Mouse (Mus musculus) heart, adult 2 months (tissue): Measurements from ENCODE around the gene Pkn1. TPM values are rescaled to one million over a fixed set of nuclear protein-coding genes. Genes with fewer than 3 reads are reported as not detected.

Experiments used
- DNase-seq, 2 experiments: peaks; one replicate each; pipeline ENCODE4 v3.0.0; 2021
- H3K27ac ChIP-seq: fragments of 200-600 bp; 2 replicates; pipeline ENCODE4 v1.8.1; 2022
- H3K27me3 ChIP-seq: fragments of 200-500 bp; 2 replicates; pipeline ENCODE4 v1.6.1; 2012; ENCODE audit warnings: mild to moderate bottlenecking, low read length, inconsistent platforms, mixed read lengths; ENCODE audit not compliant: control insufficient read depth, insufficient read depth
- H3K36me3 ChIP-seq: fragments of 200-500 bp; 2 replicates; pipeline ENCODE4 v1.6.1; 2012; ENCODE audit warnings: low read length, inconsistent platforms; ENCODE audit not compliant: control insufficient read depth, insufficient read depth
- H3K4me1 ChIP-seq: fragments of 200-500 bp; 2 replicates; pipeline ENCODE4 v1.6.1; 2011; ENCODE audit warnings: low read length; ENCODE audit not compliant: control insufficient read depth, insufficient read depth
- H3K4me3 ChIP-seq: fragments of 200-600 bp; 2 replicates; pipeline ENCODE4 v1.8.1; 2022
- H3K79me2 ChIP-seq: fragments of 200-500 bp; replicated peaks from 2 replicates; pipeline ENCODE4 v1.6.1; 2012; ENCODE audit warnings: mild to moderate bottlenecking, inconsistent platforms, low read length, moderate library complexity, mixed read lengths; ENCODE audit not compliant: control insufficient read depth, insufficient read depth
- H3K9ac ChIP-seq: fragments of 200-500 bp; 2 replicates; pipeline ENCODE4 v1.6.1; 2012; ENCODE audit warnings: low read depth, mild to moderate bottlenecking, control low read depth, inconsistent platforms, low read length, mixed read lengths
- CTCF ChIP-seq: fragments of 200-600 bp; IDR thresholded peaks from 2 replicates; pipeline ENCODE4 v1.8.1; 2022; ENCODE audit warnings: antibody characterized with exemption, mild to moderate bottlenecking, moderate library complexity
- EP300 ChIP-seq: fragments of 200-500 bp; IDR thresholded peaks from 2 replicates; pipeline ENCODE4 v1.6.1; 2011; ENCODE audit warnings: low read depth, low read length, control low read depth; ENCODE audit not compliant: insufficient read depth
- POLR2A ChIP-seq: fragments of 200-500 bp; IDR thresholded peaks from 2 replicates; pipeline ENCODE4 v1.6.1; 2011; ENCODE audit warnings: mild to moderate bottlenecking, low read depth, low read length, control low read depth; ENCODE audit not compliant: insufficient read depth
- WGBS: fragments of 180-500 bp; shearing (Covaris S2); methylation state at CpG from one replicate; pipeline ENCODE4 v1.1.7; 2018; 5-methylcytosine and 5-hydroxymethylcytosine counted together
- intact Hi-C: fragments of 180-260 bp; cut with DNase I; formaldehyde crosslinking; loops from one replicate; pipeline ENCODE4 v1.15.1; 2025
- polyA plus RNA-seq: library from polyadenylated mRNA; depleted of rRNA; stranded (reverse); fragments of >200 nt; gene quantifications from 2 replicates; pipeline ENCODE4 v1.2.3, GENCODE M21; 2012
- total RNA-seq, 2 experiments: library from RNA; stranded (reverse); gene quantifications; 2 replicates each; pipeline ENCODE4 v1.2.3; 2021

The Pkn1 gene
- total and polyA plus RNA-seq, 3 experiments: 51.1 to 59.5 (median 55.6) TPM

DNA sequence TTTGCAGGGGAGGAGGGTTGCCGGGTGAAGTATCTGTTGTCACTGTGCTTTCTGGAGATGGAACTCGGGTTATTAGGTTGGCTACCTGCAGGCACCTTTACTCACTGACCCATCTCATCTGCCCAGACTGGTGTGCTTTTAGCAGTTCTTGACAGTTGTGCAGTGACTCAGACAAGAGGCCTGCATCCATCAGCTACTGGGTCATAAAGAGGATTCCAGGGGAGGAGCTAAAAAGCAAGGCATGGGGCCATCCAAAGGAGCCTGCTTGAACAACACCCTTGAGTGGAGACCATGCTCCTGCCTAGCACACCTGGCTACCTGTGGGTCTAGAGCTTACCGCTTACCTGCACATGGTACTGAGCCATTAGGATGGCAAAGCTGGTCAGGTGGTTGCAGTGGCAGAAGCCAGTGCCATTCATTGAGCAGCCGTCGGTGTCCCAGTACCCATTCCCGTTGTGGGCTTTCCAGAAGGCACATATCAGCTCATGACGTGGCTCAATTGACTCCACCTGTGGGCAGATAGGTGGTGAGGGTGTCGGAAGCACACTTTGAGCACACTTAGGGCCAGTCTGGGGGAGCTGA is 26.6 kb upstream of the Pkn1 start:
- H3K9ac ChIP-seq: no peak overlapping the region
- no peaks in the 10 kb centered on the region for H3K27me3 ChIP-seq
- peaks cover 4% of the 10 kb centered on the region for H3K36me3 ChIP-seq
- WGBS: 89% methylated on average over 8 of the region's 8 CpGs
- no peak for TF ChIP-seq POLR2A
- TF ChIP-seq CTCF: no peak
- TF ChIP-seq EP300: no peak
- peaks cover 9% of the 10 kb centered on the region for H3K4me1 ChIP-seq
- no peak for DNase-seq
- H3K79me2 ChIP-seq: no peaks in the 10 kb centered on the region
- H3K27ac ChIP-seq: no peak overlapping the region
- no peak overlapping the region for H3K4me3 ChIP-seq
- intact Hi-C loops: loop anchor here (2.0 kb wide), 1 partner anchor 169 kb away; no protein-coding TSS in a partner anchor

DNA sequence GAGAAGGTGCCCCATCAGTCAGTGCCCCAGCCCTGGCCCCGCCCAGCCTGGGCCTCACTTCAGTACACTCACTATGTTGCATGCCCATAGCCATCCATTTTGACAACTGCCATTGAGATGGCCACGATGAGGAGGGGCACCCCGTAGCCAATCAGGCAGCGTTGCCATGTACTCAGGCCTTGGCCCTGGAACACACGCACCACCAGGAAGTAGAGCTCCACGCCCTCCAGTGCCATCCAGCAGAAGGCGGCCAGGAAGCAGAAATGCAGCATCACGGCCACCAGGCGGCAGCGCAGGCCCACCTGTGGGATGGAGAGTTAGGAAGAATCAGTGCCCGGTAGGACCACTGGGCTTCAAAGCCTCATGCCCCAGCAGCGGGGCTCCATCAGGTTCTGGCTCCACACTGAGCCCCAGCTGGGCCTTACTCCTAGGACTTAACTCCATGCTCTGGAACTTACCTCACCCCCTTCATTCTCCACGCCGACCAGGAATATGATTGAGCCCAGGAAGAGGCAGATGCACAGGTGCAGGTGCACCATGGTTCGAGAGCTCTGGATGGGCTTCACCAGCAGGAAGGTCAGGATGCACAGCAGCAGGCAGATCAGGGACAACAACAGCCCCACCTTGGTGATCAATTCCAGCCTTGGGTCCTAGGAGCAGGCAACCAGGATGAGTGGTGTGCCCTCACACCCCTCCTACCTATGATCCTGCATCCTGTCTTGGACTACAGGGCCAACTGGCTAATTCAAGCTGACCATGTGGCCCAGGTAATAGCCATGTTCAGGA is 25.9 kb upstream of the Pkn1 start:
- no peak overlapping the region for H3K27ac ChIP-seq
- peak; percentile 82 to 83 for DNase-seq
- intact Hi-C loops: loop anchor here (1.0 to 2.0 kb wide), 2 partner anchors 58 to 170 kb away; no protein-coding TSS in a partner anchor
- no peaks in the 10 kb centered on the region for H3K79me2 ChIP-seq
- H3K36me3 ChIP-seq: peaks cover 4% of the 10 kb centered on the region
- H3K4me1 ChIP-seq: peaks cover 9% of the 10 kb centered on the region
- WGBS: 33% methylated on average over 15 of the region's 15 CpGs
- H3K27me3 ChIP-seq: no peaks in the 10 kb centered on the region
- no peak overlapping the region for H3K4me3 ChIP-seq
- H3K9ac ChIP-seq: no peak overlapping the region
- TF ChIP-seq EP300 (peak; percentile 86), POLR2A (no peak; the same call in 1 of the 2 replicates), CTCF (peak; percentile 96; the same call in 1 of the 2 replicates)

DNA sequence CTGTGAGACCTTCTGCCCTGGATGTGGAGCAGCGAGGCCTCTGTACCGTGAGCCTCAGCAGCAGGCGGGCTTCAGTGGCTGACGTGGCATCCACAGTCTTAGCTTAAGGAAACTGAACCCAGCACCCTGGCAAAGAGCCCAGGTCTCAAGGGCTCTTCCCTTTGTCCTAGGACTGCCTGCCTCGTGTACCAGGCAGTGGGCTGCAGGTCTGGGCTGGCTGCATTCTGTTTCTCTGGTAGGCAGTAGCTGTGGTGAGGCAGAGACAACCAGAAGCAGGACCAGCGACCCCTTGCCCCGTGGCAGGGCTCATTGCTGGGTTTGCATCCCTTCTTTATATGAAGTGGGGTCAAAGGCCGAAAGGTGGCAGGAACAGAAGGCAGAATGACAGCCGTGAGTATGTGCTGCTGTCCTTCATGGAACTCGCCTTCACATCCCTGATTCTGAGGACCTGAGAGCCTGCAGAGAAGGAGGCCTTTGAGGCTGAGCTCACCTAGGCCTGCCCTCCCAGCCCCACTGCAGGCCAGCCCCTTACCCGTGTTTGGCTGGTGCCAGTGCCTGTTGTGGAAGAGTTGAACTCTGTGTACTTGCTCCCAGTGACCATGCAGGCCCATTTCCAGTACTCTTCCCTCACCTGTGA is 24.6 kb upstream of the Pkn1 start:
- Histone ChIP-seq H3K4me3 (no peak overlapping the region), H3K36me3 (peaks cover 4% of the 10 kb centered on the region), H3K27me3 (no peaks in the 10 kb centered on the region), H3K4me1 (peaks cover 9% of the 10 kb centered on the region), H3K27ac (no peak overlapping the region), H3K9ac (no peak overlapping the region), H3K79me2 (peaks cover 2% of the 10 kb centered on the region; the same call in 1 of the 2 replicates)
- no peak for TF ChIP-seq CTCF
- WGBS: 67% methylated on average over 11 of the region's 11 CpGs
- peak in 1 of 2 experiments; percentile 9 for DNase-seq
- intact Hi-C loops: loop anchor here (1.0 to 2.0 kb wide), 4 partner anchors 13 to 171 kb away; partner anchors contain the start of gene Ptger1

DNA sequence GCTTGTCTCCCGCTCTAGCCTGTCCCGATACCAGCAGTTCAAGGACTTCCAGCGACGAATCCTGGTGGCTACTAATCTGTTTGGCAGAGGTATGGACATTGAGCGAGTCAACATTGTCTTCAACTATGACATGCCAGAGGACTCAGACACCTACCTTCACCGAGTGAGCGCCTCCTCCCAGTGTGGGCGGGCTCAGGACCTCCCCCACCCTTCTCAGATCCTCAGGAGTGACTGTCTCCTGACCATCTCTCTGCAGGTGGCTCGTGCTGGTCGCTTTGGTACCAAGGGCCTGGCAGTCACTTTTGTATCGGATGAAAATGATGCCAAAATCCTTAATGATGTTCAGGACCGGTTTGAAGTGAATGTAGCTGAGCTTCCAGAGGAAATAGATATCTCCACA is 23.7 kb upstream of the Pkn1 start:
- Histone ChIP-seq H3K9ac (no peak overlapping the region), H3K27ac (peak overlapping the region; percentile 71), H3K4me1 (peaks cover 9% of the 10 kb centered on the region), H3K27me3 (no peaks in the 10 kb centered on the region), H3K36me3 (peaks cover 4% of the 10 kb centered on the region), H3K4me3 (no peak overlapping the region), H3K79me2 (peaks cover 2% of the 10 kb centered on the region; the same call in 1 of the 2 replicates)
- intact Hi-C loops: loop anchor here (2.0 kb wide), 2 partner anchors 14 to 56 kb away; partner anchors contain the start of gene Ptger1
- 77% methylated on average over 12 of the region's 12 CpGs for WGBS
- no peak for DNase-seq
- no peak for TF ChIP-seq EP300
- TF ChIP-seq CTCF: no peak
- TF ChIP-seq POLR2A: no peak

DNA sequence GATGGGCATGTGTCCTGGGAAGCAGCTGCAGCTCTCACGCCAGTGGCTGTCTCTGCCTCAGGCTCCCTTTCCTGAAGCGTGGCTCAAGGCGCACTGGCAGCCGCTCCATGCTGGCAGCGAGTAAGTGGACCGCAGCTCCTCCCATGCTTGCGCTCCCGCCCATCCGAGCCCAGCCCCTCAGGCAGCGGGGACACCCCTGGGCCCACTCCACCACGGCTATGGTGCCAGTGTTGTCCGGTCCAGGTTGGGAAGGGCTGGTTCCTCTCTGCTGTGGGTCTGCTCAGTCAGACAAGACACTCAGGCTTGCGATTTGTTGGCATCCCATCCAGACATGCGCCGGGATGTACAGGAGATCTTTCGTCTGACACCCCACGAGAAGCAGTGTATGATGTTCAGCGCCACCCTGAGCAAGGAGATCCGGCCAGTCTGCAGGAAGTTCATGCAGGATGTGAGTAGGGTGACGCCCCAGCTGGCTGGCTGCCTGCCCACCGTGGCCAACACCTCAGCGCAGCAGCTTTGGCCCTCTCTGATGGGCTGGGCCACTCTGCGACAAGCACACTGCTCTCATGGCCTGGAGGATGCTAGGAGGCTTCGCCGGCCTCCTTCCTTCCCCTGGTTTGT is 22.5 kb upstream of the Pkn1 start:
- no peak overlapping the region for H3K4me3 ChIP-seq
- H3K27me3 ChIP-seq: no peaks in the 10 kb centered on the region
- WGBS: 41% methylated on average over 25 of the region's 25 CpGs
- intact Hi-C loops: loop anchor here (2.0 kb wide), 2 partner anchors 15 to 55 kb away; partner anchors contain the start of gene Ptger1
- peak; percentile 87 to 89 for DNase-seq
- peaks cover 4% of the 10 kb centered on the region for H3K36me3 ChIP-seq
- H3K27ac ChIP-seq: peak overlapping the region; percentile 71
- peaks cover 12% of the 10 kb centered on the region for H3K4me1 ChIP-seq
- H3K79me2 ChIP-seq: peaks cover 5% of the 10 kb centered on the region; the same call in 1 of the 2 replicates
- H3K9ac ChIP-seq: no peak overlapping the region
- TF ChIP-seq EP300 (peak; percentile 73; the same call in 1 of the 2 replicates), POLR2A (peak; percentile 20; the same call in 1 of the 2 replicates), CTCF (no peak)
